Mouse (Mus musculus) granulocyte monocyte progenitor cell, adult 5-6 weeks (primary cell): ENCODE measurements around the gene Tmem206. TPM values are rescaled to one million over a fixed set of nuclear protein-coding genes. Genes with fewer than 3 reads are reported as not detected.

Experiments used
- ATAC-seq: replicated peaks from 2 replicates; pipeline ENCODE4 v1.8.0; 2016; ENCODE audit warnings: mild to moderate bottlenecking, moderate TSS enrichment, inconsistent platforms; ENCODE audit not compliant: poor library complexity, severe bottlenecking
- total RNA-seq, 2 experiments: library from RNA; stranded (forward) in 1 of 2; stranded (reverse) in 1 of 2; fragments of 200-712, 200-1000 nt in 1 of 2; fragments of >200 nt in 1 of 2; fragmentation: Nextera tagmentation in 1 of 2; gene quantifications; 2 replicates each; pipeline ENCODE4 v1.2.3; 2014 to 2017

Gene Tmem206
- total RNA-seq, 2 experiments from 2014 or later = 23.2 to 27.2 TPM

- ATAC-seq = no peak
Observed at GRCm38 (mm10) chr1:191348996-191349395, 23.3 kb downstream of the Tmem206 start.

GRCm38 (mm10) chr1:191349486-191350037, 23.9 kb downstream of the Tmem206 start:
- no peak for ATAC-seq

- ATAC-seq = no peak
Observed at GRCm38 (mm10) chr1:191350355-191350754, 24.6 kb downstream of the Tmem206 start.

- no peak for ATAC-seq
Observed at GRCm38 (mm10) chr1:191352786-191353488, 27.2 kb downstream of the Tmem206 start.

GRCm38 (mm10) chr1:191353836-191354235, 28.1 kb downstream of the Tmem206 start:
- ATAC-seq = no peak

- ATAC-seq = no peak
Observed at GRCm38 (mm10) chr1:191356936-191357335, 31.2 kb downstream of the Tmem206 start.

GRCm38 (mm10) chr1:191359478-191359877, 33.8 kb downstream of the Tmem206 start:
- ATAC-seq = no peak

GRCm38 (mm10) chr1:191362412-191362811, 36.7 kb downstream of the Tmem206 start:
- ATAC-seq = no peak

GRCm38 (mm10) chr1:191364477-191364876, 38.8 kb downstream of the Tmem206 start:
- ATAC-seq = peak; percentile 88

GRCm38 (mm10) chr1:191368193-191368592, 42.5 kb downstream of the Tmem206 start:
- ATAC-seq = no peak

GRCm38 (mm10) chr1:191369140-191369539, 43.4 kb downstream of the Tmem206 start:
- no peak for ATAC-seq

- ATAC-seq = no peak
Observed at GRCm38 (mm10) chr1:191374993-191375643, 49.4 kb downstream of the Tmem206 start.

GRCm38 (mm10) chr1:191375644-191375998, 49.9 kb downstream of the Tmem206 start:
- ATAC-seq = no peak

GRCm38 (mm10) chr1:191378080-191378479, 52.4 kb downstream of the Tmem206 start:
- ATAC-seq = no peak

GRCm38 (mm10) chr1:191380843-191381242, 55.1 kb downstream of the Tmem206 start:
- no peak for ATAC-seq

GRCm38 (mm10) chr1:191381955-191382736, 56.4 kb downstream of the Tmem206 start:
- ATAC-seq = 0 out of 2 replicates have a peak, but pooled peaks have one; percentile 17

- ATAC-seq = no peak
Observed at GRCm38 (mm10) chr1:191384786-191385430, 59.2 kb downstream of the Tmem206 start.

GRCm38 (mm10) chr1:191391311-191391710, 65.6 kb downstream of the Tmem206 start:
- ATAC-seq = peak; percentile 76

GRCm38 (mm10) chr1:191393536-191393935, 67.8 kb downstream of the Tmem206 start:
- ATAC-seq = no peak

GRCm38 (mm10) chr1:191394126-191394525, 68.4 kb downstream of the Tmem206 start:
- no peak for ATAC-seq
